Mouse (Mus musculus) thymus, adult 2 months (tissue): ENCODE data around the gene Lin7a.

Source experiments
- CTCF ChIP-seq: fragments of 200-500 bp; IDR thresholded peaks from 2 replicates; pipeline ENCODE4 v1.5.1; 2012; ENCODE audit warnings: mild to moderate bottlenecking, control low read depth, low read length, moderate library complexity, borderline replicate concordance; ENCODE audit not compliant: control insufficient read depth, poor library complexity, insufficient read depth; ENCODE audit errors: extremely low read depth
- POLR2A ChIP-seq: fragments of 200-500 bp; IDR thresholded peaks from 2 replicates; pipeline ENCODE4 v1.6.1; 2012; ENCODE audit warnings: mild to moderate bottlenecking, low read length, control low read depth, moderate library complexity; ENCODE audit not compliant: control insufficient read depth, poor library complexity, insufficient read depth; ENCODE audit errors: extremely low read depth

DNA sequence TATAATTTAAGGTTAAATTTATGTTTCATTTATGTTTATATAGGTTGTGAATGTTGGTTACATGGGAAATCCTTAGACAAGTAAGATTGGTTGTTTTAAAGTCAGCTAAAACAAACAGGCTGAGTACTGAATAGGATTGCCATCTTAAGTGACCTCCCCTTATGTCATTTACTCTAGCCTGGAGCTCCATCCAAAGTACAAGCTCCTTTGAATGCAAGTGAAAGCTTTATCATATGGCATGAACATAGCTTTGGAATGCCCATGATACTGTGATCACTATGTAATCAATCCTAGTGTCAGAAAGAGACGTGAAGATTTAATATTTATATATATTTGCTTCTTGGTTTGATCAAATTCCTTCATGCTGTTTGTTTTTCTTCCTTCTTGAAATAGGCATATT lies 31.0 kb upstream of the Lin7a start:
- no peak for TF ChIP-seq CTCF
- TF ChIP-seq POLR2A = no peak
